Mouse (Mus musculus) colon, adult 2 months (tissue): Measurements from ENCODE around the gene Wdr38. TPM values are rescaled to one million over a fixed set of nuclear protein-coding genes. Genes with fewer than 3 reads are reported as not detected.

ENCODE experiments used
- polyA plus RNA-seq: library from polyadenylated mRNA; depleted of rRNA; stranded (reverse); fragments of >200 nt; gene quantifications from 2 replicates; pipeline ENCODE4 v1.2.3, GENCODE M21; 2012; rRNA removed

Wdr38 gene
- 0.24 and 0.57 TPM in 2 replicates for polyA plus RNA-seq

GRCm38 (mm10) chr2:38997386-38998374 lies at the start of gene Wdr38:
Gene Wdr38, plus strand, starts transcription at chr2:38997476.

GRCm38 (mm10) chr2:39004880-39005435 lies 7.7 kb downstream of the Wdr38 start, which contains the start of gene Arpc5l:
Gene Arpc5l, plus strand, starts transcription at chr2:39005348.

GRCm38 (mm10) chr2:39005574-39006079 lies 8.4 kb downstream of the Wdr38 start, which contains the start of gene Rpl35:
Gene Rpl35, minus strand, starts transcription at chr2:39005624.

Other genes starting within 250 kb of the Wdr38 start
- gene Nr6a1, start 69.8 kb upstream of the Wdr38 start, polyA plus RNA-seq: 2.8 and 5.4 TPM in 2 replicates
- 1.9 and 2.0 TPM in 2 replicates for gene Olfml2a, start 65.5 kb upstream of the Wdr38 start, polyA plus RNA-seq
- gene Arpc5l, start 7.9 kb downstream of the Wdr38 start, polyA plus RNA-seq: 37.8 and 42.9 TPM in 2 replicates
- gene Rpl35, start 8.1 kb downstream of the Wdr38 start, polyA plus RNA-seq: 118 and 188 TPM in 2 replicates
- 8.1 and 9.6 TPM in 2 replicates for gene Golga1, start 68.1 kb downstream of the Wdr38 start, polyA plus RNA-seq
- 0.19 and 0.34 TPM in 2 replicates for gene Scai, start 193.3 kb downstream of the Wdr38 start, polyA plus RNA-seq
- 10.7 and 13.3 TPM in 2 replicates for gene Ppp6c, start 229.0 kb downstream of the Wdr38 start, polyA plus RNA-seq